14 mouse cellular contexts compared by ENCODE assay signal in genomic region chr3:92223708-92224107, GRCm38 (mm10). TPM values are rescaled to one million over a fixed set of nuclear protein-coding genes. Genes with fewer than 3 reads are reported as not detected.
DNase-seq lines count a peak whose midpoint lies in the region; ATAC-seq and TF ChIP-seq lines count a peak whose summit lies in the region.
"Not testable (repeated sequence)": the region's sequence is repeated elsewhere in the genome, so short reads cannot be mapped to it uniquely, and the experiment has no call there.
"Had no signal": no experiment of that assay in that cellular context is flagged by ENCODE, and none has a peak within 500 bp of the region (broad histone marks: within the 10 kb centered on the region; RNA-seq: fewer than 3 reads in every experiment).

No protein-coding gene starts in this region.

- not testable (repeated sequence) for H3K27me3 ChIP-seq in forebrain, embryonic 12.5 days; heart, embryonic 14.5 days (ENCODE audit: control insufficient read depth, insufficient read depth, low read length); hindbrain, embryonic 15.5 days; intestine, postnatal 0 days (replicated peaks; ENCODE audit: control insufficient read depth, insufficient read depth, low read length); limb, embryonic 13.5 days; midbrain, embryonic 11.5 days (ENCODE audit: control insufficient read depth, insufficient read depth, low read length); midbrain, embryonic 16.5 days (ENCODE audit: control insufficient read depth, insufficient read depth, low read depth, low read length); stomach, embryonic 15.5 days (replicated peaks)

- not testable (repeated sequence) for H3K9me3 ChIP-seq in forebrain, embryonic 12.5 days; heart, embryonic 14.5 days (ENCODE audit: control insufficient read depth, low read length); hindbrain, embryonic 15.5 days; intestine, postnatal 0 days (ENCODE audit: control insufficient read depth); limb, embryonic 13.5 days; midbrain, embryonic 11.5 days (ENCODE audit: control insufficient read depth, low read length); midbrain, embryonic 16.5 days (replicated peaks; ENCODE audit: control insufficient read depth, low read length, poor library complexity, severe bottlenecking); stomach, embryonic 15.5 days

- not testable (repeated sequence) for H3K4me3 ChIP-seq in forebrain, embryonic 12.5 days (replicated peaks); heart, embryonic 14.5 days (ENCODE audit: control insufficient read depth in 1 of 2, insufficient read depth in 1 of 2, low read depth in 1 of 2, low read length in 2 of 2); hindbrain, embryonic 15.5 days; intestine, postnatal 0 days (ENCODE audit: low read depth, low read length); limb, embryonic 13.5 days; midbrain, embryonic 11.5 days (ENCODE audit: low read depth, low read length); midbrain, embryonic 16.5 days (ENCODE audit: low read depth, low read length); stomach, embryonic 15.5 days (replicated peaks)

- not testable (repeated sequence) for H3K36me3 ChIP-seq in forebrain, embryonic 12.5 days (replicated peaks); heart, embryonic 14.5 days (ENCODE audit: control insufficient read depth, insufficient read depth, low read length); hindbrain, embryonic 15.5 days; intestine, postnatal 0 days (ENCODE audit: control insufficient read depth, insufficient read depth); limb, embryonic 13.5 days; midbrain, embryonic 11.5 days (ENCODE audit: control insufficient read depth, insufficient read depth, low read length); midbrain, embryonic 16.5 days (ENCODE audit: control insufficient read depth, insufficient read depth, low read length); stomach, embryonic 15.5 days

- not testable (repeated sequence) for H3K4me2 ChIP-seq in forebrain, embryonic 12.5 days; heart, embryonic 14.5 days (ENCODE audit: low read length); hindbrain, embryonic 15.5 days; intestine, postnatal 0 days (replicated peaks; ENCODE audit: low read depth); limb, embryonic 13.5 days (replicated peaks); midbrain, embryonic 11.5 days; midbrain, embryonic 16.5 days (ENCODE audit: low read length); stomach, embryonic 15.5 days

- DNase-seq in midbrain, embryonic 11.5 days (ENCODE audit: low spot score, missing footprints) = not testable (repeated sequence)

- not testable (repeated sequence) for H3K4me1 ChIP-seq in forebrain, embryonic 12.5 days; heart, embryonic 14.5 days (ENCODE audit: control insufficient read depth in 2 of 2, insufficient read depth in 2 of 2, low read length in 2 of 2); hindbrain, embryonic 15.5 days (replicated peaks); intestine, postnatal 0 days (replicated peaks; ENCODE audit: control insufficient read depth, insufficient read depth, low read length); limb, embryonic 13.5 days; midbrain, embryonic 11.5 days (ENCODE audit: control insufficient read depth, insufficient read depth, low read length); midbrain, embryonic 16.5 days (ENCODE audit: control insufficient read depth, insufficient read depth, low read length); stomach, embryonic 15.5 days

- H3K9ac ChIP-seq in forebrain, embryonic 12.5 days; heart, embryonic 14.5 days (ENCODE audit: low read length); hindbrain, embryonic 15.5 days; intestine, postnatal 0 days (ENCODE audit: low read depth, low read length); limb, embryonic 13.5 days; midbrain, embryonic 11.5 days (ENCODE audit: low read length); midbrain, embryonic 16.5 days (ENCODE audit: low read depth, low read length); stomach, embryonic 15.5 days: not testable (repeated sequence)

- peak; percentile 56; the same call in 1 of the 2 replicates for ATAC-seq in forebrain, embryonic 12.5 days (ENCODE audit: low FRiP score)
- peak; percentile 16; the same call in 1 of the 2 replicates for ATAC-seq in heart, embryonic 14.5 days (ENCODE audit: insufficient number of reproducible peaks, insufficient read depth, low FRiP score, low read depth)
- ATAC-seq in hindbrain, embryonic 15.5 days (ENCODE audit: low FRiP score, low read depth) = peak; percentile 57; the same call in 1 of the 2 replicates
- 0 out of 2 replicates have a peak, but pooled peaks have one; percentile 39 for ATAC-seq in intestine, postnatal 0 days
- peak; percentile 46; the same call in 1 of the 2 replicates for ATAC-seq in limb, embryonic 13.5 days (ENCODE audit: low FRiP score, low read depth)
- ATAC-seq in midbrain, embryonic 11.5 days (ENCODE audit: low FRiP score) = peak; percentile 66
- ATAC-seq in midbrain, embryonic 16.5 days = peak; percentile 37
- ATAC-seq in stomach, embryonic 15.5 days (ENCODE audit: insufficient read depth, low FRiP score, low read depth) = 0 out of 2 replicates have a peak, but pooled peaks have one; percentile 54

- H3K27ac ChIP-seq in forebrain, embryonic 12.5 days; heart, embryonic 14.5 days (replicated peaks in 1 of 2; ENCODE audit: control insufficient read depth in 1 of 2, insufficient read depth in 1 of 2, low read depth in 2 of 2, low read length in 2 of 2); hindbrain, embryonic 15.5 days (replicated peaks); intestine, postnatal 0 days (ENCODE audit: low read depth, low read length); limb, embryonic 13.5 days; midbrain, embryonic 11.5 days (ENCODE audit: low read depth, low read length); midbrain, embryonic 16.5 days (ENCODE audit: low read length); stomach, embryonic 15.5 days: not testable (repeated sequence)

- not testable (repeated sequence) for TF ChIP-seq CTCF in intestine, postnatal 0 days (IDR thresholded peaks at IDR 0.05; ENCODE audit: low read depth)

RNA-seq across cellular contexts. Expression of gene Sprr2a2, which starts 8.0 kb away (rescaled TPM):
- polyA plus RNA-seq in forebrain, embryonic 12.5 days (2016; fragmentation: Nextera tagmentation; extraction: Ambion mirVana) = not detected in 2 replicates
- 1.8 and 2.1 TPM in 2 replicates for polyA plus RNA-seq in heart, embryonic 14.5 days (2014; fragmentation: Nextera tagmentation; extraction: Ambion mirVana)
- 0.29 TPM in 1 of 2 replicates, not detected in the other for polyA plus RNA-seq in hindbrain, embryonic 15.5 days (2015; fragmentation: Nextera tagmentation; extraction: Ambion mirVana)
- polyA plus RNA-seq in intestine, postnatal 0 days (2015; fragmentation: Nextera tagmentation; extraction: Ambion mirVana) = 810 and 957 TPM in 2 replicates
- polyA plus RNA-seq in limb, embryonic 13.5 days (2015; fragmentation: Nextera tagmentation; extraction: Ambion mirVana) = 4.4 and 5.1 TPM in 2 replicates
- polyA plus RNA-seq in midbrain, embryonic 11.5 days (2014; fragmentation: Nextera tagmentation; extraction: Ambion mirVana) = not detected in 2 replicates
- 0.09 TPM in 1 of 2 replicates, not detected in the other for polyA plus RNA-seq in midbrain, embryonic 16.5 days (2015; fragmentation: Nextera tagmentation; extraction: Ambion mirVana)
- 541 and 1,085 TPM in 2 replicates for polyA plus RNA-seq in stomach, embryonic 15.5 days (2015; fragmentation: Nextera tagmentation; extraction: Ambion mirVana)
- polyA plus RNA-seq: embryonic facial prominence, embryonic 13.5 days; forebrain, embryonic 16.5 days; hindbrain, embryonic 10.5 days; neural tube, embryonic 15.5 days had no signal

RNA-seq across cellular contexts. Expression of gene Sprr2a1, which starts 8.1 kb away (rescaled TPM):
- polyA plus RNA-seq in forebrain, embryonic 12.5 days (2016; fragmentation: Nextera tagmentation; extraction: Ambion mirVana) = not detected in 2 replicates
- polyA plus RNA-seq in heart, embryonic 14.5 days (2014; fragmentation: Nextera tagmentation; extraction: Ambion mirVana) = 0.16 TPM in 1 of 2 replicates, not detected in the other
- not detected in 2 replicates for polyA plus RNA-seq in hindbrain, embryonic 15.5 days (2015; fragmentation: Nextera tagmentation; extraction: Ambion mirVana)
- polyA plus RNA-seq in intestine, postnatal 0 days (2015; fragmentation: Nextera tagmentation; extraction: Ambion mirVana) = 13.2 and 13.6 TPM in 2 replicates
- polyA plus RNA-seq in limb, embryonic 13.5 days (2015; fragmentation: Nextera tagmentation; extraction: Ambion mirVana) = 0.14 and 0.15 TPM in 2 replicates
- not detected in 2 replicates for polyA plus RNA-seq in midbrain, embryonic 11.5 days (2014; fragmentation: Nextera tagmentation; extraction: Ambion mirVana)
- polyA plus RNA-seq in midbrain, embryonic 16.5 days (2015; fragmentation: Nextera tagmentation; extraction: Ambion mirVana) = not detected in 2 replicates
- polyA plus RNA-seq in stomach, embryonic 15.5 days (2015; fragmentation: Nextera tagmentation; extraction: Ambion mirVana) = 9.5 and 12.7 TPM in 2 replicates
- polyA plus RNA-seq: embryonic facial prominence, embryonic 13.5 days; forebrain, embryonic 16.5 days; heart, embryonic 11.5 days; hindbrain, embryonic 10.5 days; liver, embryonic 15.5 days; neural tube, embryonic 15.5 days had no signal

Comparison
In these comparisons a context has a peak if more than half of its experiments do, and no peak if none do; other contexts are left out.
1. ATAC-seq: peak in every context shown above with its lines; median percentile 66 in midbrain, embryonic 11.5 days; 57 in hindbrain, embryonic 15.5 days; 56 in forebrain, embryonic 12.5 days; 54 in stomach, embryonic 15.5 days; 46 in limb, embryonic 13.5 days; 39 in intestine, postnatal 0 days; 37 in midbrain, embryonic 16.5 days; 16 in heart, embryonic 14.5 days.
2. RNA of gene Sprr2a2, which starts 8.0 kb away (polyA plus RNA-seq): 541 to 1,085 TPM in stomach, embryonic 15.5 days and 810 to 957 TPM in intestine, postnatal 0 days; 4.4 to 5.1 TPM in limb, embryonic 13.5 days, 1.8 to 2.1 TPM in heart, embryonic 14.5 days, 0.29 TPM in hindbrain, embryonic 15.5 days, 0.09 TPM in midbrain, embryonic 16.5 days, not detected in forebrain, embryonic 12.5 days and not detected in midbrain, embryonic 11.5 days; every median in the first group is over 10 times any median in the second.